Mouse (Mus musculus) thymus, adult 2 months (tissue): ENCODE measurements at regions not wholly inside any gene's neighbourhood (a gene's known extent, or its start where the extent isn't known, plus 50 kb on each side); places are given as distances from the start of the nearest gene placed in this dataset.

Experiments
- DNase-seq: peaks from one replicate; pipeline ENCODE4 v3.0.0; 2021
- H3K27ac ChIP-seq: fragments of 200-500 bp; 2 replicates; pipeline ENCODE4 v1.5.1; 2012; ENCODE audit warnings: low read length, control low read depth; ENCODE audit not compliant: control insufficient read depth, insufficient read depth
- H3K27me3 ChIP-seq: fragments of 200-500 bp; 2 replicates; pipeline ENCODE4 v1.6.1; 2012; ENCODE audit warnings: mild to moderate bottlenecking, low read length, moderate library complexity, mixed read lengths; ENCODE audit not compliant: control insufficient read depth, insufficient read depth
- H3K36me3 ChIP-seq: fragments of 200-500 bp; 2 replicates; pipeline ENCODE4 v1.6.1; 2012; ENCODE audit warnings: mild to moderate bottlenecking, low read length, moderate library complexity; ENCODE audit not compliant: control insufficient read depth, insufficient read depth
- H3K4me1 ChIP-seq: fragments of 200-500 bp; replicated peaks from 2 replicates; pipeline ENCODE4 v1.6.1; 2012; ENCODE audit warnings: low read length; ENCODE audit not compliant: control insufficient read depth, insufficient read depth
- H3K4me3 ChIP-seq: fragments of 200-500 bp; 2 replicates; pipeline ENCODE4 v1.5.1; 2012; ENCODE audit warnings: mild to moderate bottlenecking, low read length, control low read depth, moderate library complexity; ENCODE audit not compliant: control insufficient read depth, insufficient read depth
- CTCF ChIP-seq: fragments of 200-500 bp; IDR thresholded peaks from 2 replicates; pipeline ENCODE4 v1.5.1; 2012; ENCODE audit warnings: mild to moderate bottlenecking, control low read depth, low read length, moderate library complexity, borderline replicate concordance; ENCODE audit not compliant: control insufficient read depth, poor library complexity, insufficient read depth; ENCODE audit errors: extremely low read depth
- POLR2A ChIP-seq: fragments of 200-500 bp; IDR thresholded peaks from 2 replicates; pipeline ENCODE4 v1.6.1; 2012; ENCODE audit warnings: mild to moderate bottlenecking, low read length, control low read depth, moderate library complexity; ENCODE audit not compliant: control insufficient read depth, poor library complexity, insufficient read depth; ENCODE audit errors: extremely low read depth
- WGBS: fragments of 180-500 bp; shearing (Covaris S2); methylation state at CpG from one replicate; pipeline ENCODE4 v1.1.7; 2018; 5-methylcytosine and 5-hydroxymethylcytosine counted together

DNA sequence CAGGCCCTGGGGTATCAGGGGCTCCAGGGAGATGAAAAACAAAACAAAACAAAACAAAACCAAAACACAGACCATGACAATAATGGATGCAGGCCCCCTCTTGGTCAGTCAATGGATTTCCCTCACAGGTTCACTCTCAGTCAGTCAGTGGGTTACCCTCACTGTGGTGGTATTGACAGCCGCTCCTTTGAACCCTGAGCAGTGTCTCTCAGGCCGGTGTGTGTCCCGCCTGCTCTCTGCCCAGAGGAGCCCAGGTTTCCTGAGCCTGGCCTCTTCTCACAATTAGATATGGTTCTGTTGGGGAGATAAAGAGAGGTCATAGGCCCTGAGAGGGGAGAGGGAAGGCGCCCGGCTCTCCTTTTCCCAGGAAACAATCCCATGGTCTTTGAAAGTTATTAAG is 87.8 kb upstream of the Parp11 start:
- Histone ChIP-seq H3K36me3 (no peaks in the 10 kb centered on the region), H3K4me3 (no peak overlapping the region), H3K27me3 (no peaks in the 10 kb centered on the region), H3K27ac (no peak overlapping the region), H3K4me1 (no peaks in the 10 kb centered on the region; the same call in 1 of the 2 replicates)
- 81% methylated on average over 5 of the region's 5 CpGs for WGBS
- DNase-seq, result no peak
- TF ChIP-seq POLR2A (no peak), CTCF (no peak)

DNA sequence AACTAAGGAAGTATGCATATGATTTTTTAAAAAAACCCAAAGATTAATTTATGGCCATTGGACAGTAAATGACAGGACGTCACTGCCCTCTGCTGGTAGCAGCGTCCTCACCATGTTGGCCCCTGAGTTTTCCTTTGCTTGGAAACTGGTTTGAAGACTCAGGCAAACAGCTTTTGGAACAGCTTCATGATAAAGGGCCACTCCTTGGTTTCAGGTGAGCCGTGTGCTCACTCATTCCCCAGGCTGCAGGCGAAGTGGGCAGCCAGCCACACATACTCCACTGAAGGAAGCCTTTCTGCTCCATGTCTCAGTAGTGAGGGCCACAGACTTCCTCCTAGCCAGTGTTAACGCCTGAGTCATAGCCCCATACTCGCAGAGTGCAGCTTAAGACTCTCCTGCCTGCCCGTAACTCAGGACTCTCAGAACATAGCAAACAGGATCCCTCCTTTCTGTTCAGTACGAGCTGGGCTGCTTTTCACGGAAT is 87.2 kb upstream of the Parp11 start:
- H3K4me1 ChIP-seq, result no peaks in the 10 kb centered on the region; the same call in 1 of the 2 replicates
- WGBS, result 11% methylated on average over 9 of the region's 9 CpGs
- H3K27ac ChIP-seq, result no peak overlapping the region
- H3K36me3 ChIP-seq, result no peaks in the 10 kb centered on the region
- no peak overlapping the region for H3K4me3 ChIP-seq
- H3K27me3 ChIP-seq, result no peaks in the 10 kb centered on the region
- DNase-seq, result peak; percentile 68
- TF ChIP-seq CTCF (no peak; the same call in 1 of the 2 replicates), POLR2A (no peak)

DNA sequence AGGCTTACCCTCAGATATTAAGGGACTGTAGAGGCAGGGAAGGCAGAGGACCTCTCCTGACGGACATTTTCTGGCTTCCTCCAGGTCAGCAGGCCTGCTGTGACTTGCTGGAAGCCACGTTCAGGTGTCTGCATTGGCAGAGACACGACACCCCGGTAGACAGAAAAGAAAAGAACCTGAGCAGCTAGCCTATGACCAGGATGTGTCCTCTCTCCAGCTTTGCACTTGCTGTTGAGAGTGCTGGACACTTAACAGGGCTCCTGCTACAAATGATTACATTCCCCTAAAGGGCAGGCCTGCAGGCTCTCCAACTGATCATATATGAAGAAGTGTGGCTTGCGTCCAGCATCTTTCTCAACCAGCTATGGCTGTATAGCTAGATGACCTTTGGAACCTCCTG is 84.5 kb upstream of the Parp11 start:
- Histone ChIP-seq H3K27ac (no peak overlapping the region), H3K27me3 (no peaks in the 10 kb centered on the region), H3K4me3 (no peak overlapping the region), H3K36me3 (no peaks in the 10 kb centered on the region), H3K4me1 (peaks cover 3% of the 10 kb centered on the region)
- TF ChIP-seq CTCF, result no peak
- no peak for TF ChIP-seq POLR2A
- DNase-seq, result no peak
- 94% methylated on average over 5 of the region's 5 CpGs for WGBS

DNA sequence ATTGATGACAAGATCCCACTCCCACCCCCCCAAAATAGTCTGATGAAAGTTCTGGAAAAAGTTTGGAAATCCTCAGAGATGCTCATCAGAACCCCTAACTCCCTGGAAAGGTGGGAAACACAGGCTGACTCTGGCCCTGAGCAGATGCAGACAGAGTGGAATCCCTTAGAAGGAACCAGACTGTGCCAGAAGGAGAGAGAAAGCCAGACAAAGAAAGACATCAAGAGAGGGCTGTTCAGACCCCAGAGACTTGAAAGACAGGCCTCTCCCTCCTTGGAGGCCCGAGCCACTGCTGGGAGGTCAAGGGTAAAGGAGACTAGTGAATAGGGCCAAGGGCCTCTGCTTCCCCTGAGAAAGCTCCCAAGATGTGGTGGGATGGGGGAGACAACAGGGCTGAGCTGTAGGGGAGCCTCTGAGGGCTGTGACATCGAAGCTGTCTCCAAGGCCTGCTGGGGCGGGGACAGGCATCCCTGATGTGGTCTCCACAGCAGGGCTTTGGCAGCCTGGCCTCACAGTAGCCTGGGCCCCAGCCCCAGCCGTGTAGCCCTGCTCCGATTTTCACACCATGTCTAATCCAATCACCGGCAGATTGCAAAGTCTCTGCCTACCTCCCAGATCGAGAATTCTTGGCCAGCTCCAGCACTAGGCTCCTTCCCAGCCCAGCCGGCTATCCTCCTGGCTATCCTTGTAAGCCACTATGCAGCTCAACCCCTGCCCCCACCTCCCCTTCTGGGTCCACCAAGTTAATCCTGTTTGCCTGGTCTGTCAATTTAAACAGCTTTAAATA is 83.5 kb upstream of the Parp11 start:
- Histone ChIP-seq H3K4me3 (no peak overlapping the region), H3K36me3 (no peaks in the 10 kb centered on the region), H3K4me1 (peaks cover 3% of the 10 kb centered on the region), H3K27me3 (no peaks in the 10 kb centered on the region), H3K27ac (no peak overlapping the region)
- 89% methylated on average over 8 of the region's 8 CpGs for WGBS
- DNase-seq, result no peak
- TF ChIP-seq CTCF, result no peak
- TF ChIP-seq POLR2A, result no peak

DNA sequence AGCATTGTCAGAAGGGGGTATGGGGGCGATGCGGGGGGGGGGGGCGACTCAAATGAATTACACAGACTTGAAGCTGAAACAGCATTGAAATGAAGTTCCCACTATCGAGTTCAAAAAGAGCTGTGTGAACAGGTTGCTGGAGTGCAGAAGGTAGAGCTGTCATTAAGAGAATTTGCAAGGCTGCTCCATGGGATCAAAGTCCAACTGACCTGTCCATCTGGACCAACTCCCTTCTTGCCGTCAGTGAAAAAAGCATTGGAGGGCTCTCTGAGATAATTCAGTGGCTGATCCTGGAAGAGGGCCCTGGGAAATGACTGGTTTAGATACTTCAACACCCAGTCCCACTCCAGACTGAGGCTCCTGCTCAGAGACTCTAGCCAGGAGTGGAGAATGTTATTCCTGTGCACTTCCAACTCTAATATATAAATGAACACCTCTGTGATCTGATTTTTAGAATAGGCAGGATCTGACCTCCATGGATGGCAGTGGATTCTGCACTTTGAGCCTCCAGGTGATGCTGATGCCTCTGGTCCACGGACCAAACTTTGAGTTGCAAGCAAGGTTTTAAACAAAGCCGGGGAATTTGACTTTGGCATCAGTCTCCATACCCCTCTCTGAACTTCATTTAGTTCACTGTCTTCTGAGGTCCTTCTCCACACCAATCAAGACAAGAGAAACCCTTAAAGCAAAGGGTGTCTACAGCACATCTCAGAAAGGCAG is 82.6 kb upstream of the Parp11 start:
- 89% methylated on average over 7 of the region's 7 CpGs for WGBS
- H3K4me3 ChIP-seq, result no peak overlapping the region
- TF ChIP-seq POLR2A (no peak), CTCF (no peak)
- H3K36me3 ChIP-seq, result no peaks in the 10 kb centered on the region
- DNase-seq, result no peak
- peaks cover 3% of the 10 kb centered on the region for H3K4me1 ChIP-seq
- no peak overlapping the region for H3K27ac ChIP-seq
- no peaks in the 10 kb centered on the region for H3K27me3 ChIP-seq

DNA sequence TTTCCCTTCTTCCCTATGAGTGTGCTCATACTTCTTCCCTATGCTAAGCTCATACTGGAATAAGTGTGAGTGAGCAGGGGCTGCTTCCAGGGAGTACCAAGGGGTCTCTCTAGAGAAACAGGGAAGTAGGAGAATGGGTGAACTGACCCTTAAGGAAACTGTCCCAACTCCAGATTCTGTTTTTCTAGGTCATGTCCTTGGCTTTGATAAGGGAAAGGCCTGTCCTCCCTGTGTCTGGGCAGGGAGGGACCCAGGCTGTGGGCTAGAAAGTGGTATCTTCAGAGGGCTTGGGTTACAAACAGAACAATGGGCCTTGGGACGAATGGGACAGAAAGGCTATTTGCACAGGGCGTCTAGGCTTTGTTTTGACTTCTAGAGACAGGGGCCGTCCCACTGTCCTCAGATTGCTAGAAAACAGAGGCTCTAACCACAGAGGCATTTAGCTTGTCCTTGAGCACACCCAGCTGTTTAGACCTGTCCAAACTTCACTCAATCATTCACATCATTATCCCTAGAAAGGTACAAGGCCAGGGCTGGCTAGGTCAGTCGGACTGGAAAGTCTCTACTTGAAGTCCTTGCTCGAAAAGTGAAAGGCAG is 82.0 kb upstream of the Parp11 start:
- Histone ChIP-seq H3K36me3 (no peaks in the 10 kb centered on the region), H3K27me3 (no peaks in the 10 kb centered on the region), H3K4me1 (peaks cover 3% of the 10 kb centered on the region), H3K4me3 (no peak overlapping the region), H3K27ac (no peak overlapping the region)
- 91% methylated on average over 5 of the region's 5 CpGs for WGBS
- TF ChIP-seq POLR2A (no peak), CTCF (no peak)
- DNase-seq, result no peak
